Mouse (Mus musculus) olfactory bulb, adult 2 months (tissue): Measurements from ENCODE around the gene Adgrg5.

Experiments
- CTCF ChIP-seq: fragments of 200-500 bp; IDR thresholded peaks from 2 replicates; pipeline ENCODE4 v1.5.1; 2012; ENCODE audit warnings: low read depth, mild to moderate bottlenecking, low read length, moderate library complexity; ENCODE audit not compliant: insufficient read depth
- POLR2A ChIP-seq: fragments of 200-500 bp; IDR thresholded peaks from 2 replicates; pipeline ENCODE4 v1.6.1; 2012; ENCODE audit warnings: mild to moderate bottlenecking, low read depth, low read length, moderate library complexity; ENCODE audit not compliant: insufficient read depth

DNA sequence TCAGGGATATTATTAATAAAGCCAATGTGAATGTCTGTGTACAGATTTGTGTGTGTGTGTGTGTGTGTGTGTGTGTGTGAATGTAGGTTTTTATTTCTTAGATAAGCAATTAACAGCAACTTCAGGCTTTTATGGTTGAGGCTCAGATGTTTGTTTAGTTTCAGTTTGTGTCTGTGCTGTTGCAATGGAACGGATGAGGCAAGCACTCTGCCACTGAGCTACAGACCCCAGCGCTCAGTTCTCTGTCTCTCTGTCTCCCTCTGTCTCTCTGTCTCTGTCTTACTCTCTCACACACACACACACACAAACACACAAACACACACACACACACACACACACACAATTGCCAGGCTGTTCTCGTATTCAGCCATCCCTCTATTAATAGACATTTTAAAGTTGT is 4.7 kb downstream of the Adgrg5 start:
- TF ChIP-seq CTCF = no peak
- TF ChIP-seq POLR2A = no peak
